Mouse (Mus musculus) embryo, embryonic 11 days (tissue): ENCODE measurements around the gene Sirt2.
A peak's percentile ranks its signal among the peaks of the same experiment; 100 is the strongest.

Experiments
- DNase-seq: peaks from one replicate; pipeline ENCODE4 v3.0.0-alpha.2; 2015

The Sirt2 gene

GRCm38 (mm10) chr7:28799994-28800393, 33.5 kb downstream of the Sirt2 start:
- DNase-seq, result no peak

GRCm38 (mm10) chr7:28801451-28801850, 34.9 kb downstream of the Sirt2 start:
- no peak for DNase-seq

GRCm38 (mm10) chr7:28801901-28802670, 35.6 kb downstream of the Sirt2 start:
- DNase-seq, result peak; percentile 67

GRCm38 (mm10) chr7:28802846-28803588, 36.5 kb downstream of the Sirt2 start:
- DNase-seq, result peak; percentile 79

GRCm38 (mm10) chr7:28803756-28804155, 37.2 kb downstream of the Sirt2 start:
- DNase-seq, result no peak

GRCm38 (mm10) chr7:28806869-28807268, 40.3 kb downstream of the Sirt2 start:
- DNase-seq, result no peak

GRCm38 (mm10) chr7:28807641-28808220, 41.2 kb downstream of the Sirt2 start:
- no peak for DNase-seq

- peak; percentile 86 for DNase-seq
These were observed 41.8 kb downstream of the Sirt2 start, which contains the start of gene Hnrnpl for GRCm38 (mm10) chr7:28808221-28808941. Gene Hnrnpl (plus strand): TSS chr7:28808541.

- peak; percentile 98 for DNase-seq
These were observed 42.4 kb downstream of the Sirt2 start for GRCm38 (mm10) chr7:28808957-28809393.

GRCm38 (mm10) chr7:28809401-28810089, 43.0 kb downstream of the Sirt2 start:
- DNase-seq, result peak; percentile 83

GRCm38 (mm10) chr7:28810107-28811066, 43.9 kb downstream of the Sirt2 start:
- peak; percentile 99 for DNase-seq

GRCm38 (mm10) chr7:28811228-28811627, 44.7 kb downstream of the Sirt2 start:
- DNase-seq, result peak; percentile 97

GRCm38 (mm10) chr7:28811640-28812275, 45.2 kb downstream of the Sirt2 start:
- DNase-seq, result no peak

- no peak for DNase-seq
These were observed 45.9 kb downstream of the Sirt2 start for GRCm38 (mm10) chr7:28812436-28812835.

- DNase-seq, result no peak
These were observed 46.4 kb downstream of the Sirt2 start for GRCm38 (mm10) chr7:28812949-28813348.

- no peak for DNase-seq
These were observed 47.9 kb downstream of the Sirt2 start for GRCm38 (mm10) chr7:28814306-28815034.

GRCm38 (mm10) chr7:28815230-28815629, 48.7 kb downstream of the Sirt2 start:
- DNase-seq, result no peak

GRCm38 (mm10) chr7:28816201-28816600, 49.7 kb downstream of the Sirt2 start:
- no peak for DNase-seq

- no peak for DNase-seq
These were observed 50.4 kb downstream of the Sirt2 start for GRCm38 (mm10) chr7:28816920-28817319.

- DNase-seq, result no peak
These were observed 51.0 kb downstream of the Sirt2 start for GRCm38 (mm10) chr7:28817524-28817923.
